Mouse (Mus musculus): ENCODE data around the gene Atf5.

Atf5 gene

DNA sequence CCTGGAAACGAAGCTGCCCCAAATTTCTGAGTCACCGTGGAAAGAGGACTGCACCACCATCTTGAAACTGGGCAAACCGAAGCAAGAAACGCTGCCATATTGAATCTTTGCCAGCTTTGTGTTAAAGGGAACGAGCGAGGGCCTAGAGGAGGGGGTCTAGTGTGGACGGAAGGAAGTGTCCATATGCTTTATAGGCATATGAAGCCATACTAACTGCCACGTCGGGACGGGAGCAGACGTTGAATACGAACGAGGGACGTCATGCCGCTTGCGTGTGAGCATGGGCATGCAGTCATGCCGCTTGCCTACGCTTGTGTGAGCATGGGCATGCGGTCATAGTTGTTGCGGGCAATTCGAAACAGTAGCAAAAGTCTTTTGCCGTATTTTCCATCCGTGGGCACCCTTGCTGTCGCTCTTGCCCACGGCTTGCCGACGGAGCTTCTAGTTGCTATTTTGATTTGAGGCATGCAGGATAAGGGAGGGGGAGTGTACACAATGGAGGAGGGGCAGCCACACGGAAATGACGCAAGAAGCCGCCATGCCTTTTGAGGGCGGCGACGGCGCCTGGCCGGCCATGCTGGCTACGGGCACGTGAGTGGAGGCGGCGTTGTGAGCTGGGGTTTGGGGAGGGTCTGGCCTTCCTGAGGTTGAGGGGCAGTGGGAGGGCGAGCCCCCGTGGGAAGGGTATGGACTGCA lies 33.1 kb upstream of the Atf5 start:
- DNase-seq: peak; percentile 90

DNA sequence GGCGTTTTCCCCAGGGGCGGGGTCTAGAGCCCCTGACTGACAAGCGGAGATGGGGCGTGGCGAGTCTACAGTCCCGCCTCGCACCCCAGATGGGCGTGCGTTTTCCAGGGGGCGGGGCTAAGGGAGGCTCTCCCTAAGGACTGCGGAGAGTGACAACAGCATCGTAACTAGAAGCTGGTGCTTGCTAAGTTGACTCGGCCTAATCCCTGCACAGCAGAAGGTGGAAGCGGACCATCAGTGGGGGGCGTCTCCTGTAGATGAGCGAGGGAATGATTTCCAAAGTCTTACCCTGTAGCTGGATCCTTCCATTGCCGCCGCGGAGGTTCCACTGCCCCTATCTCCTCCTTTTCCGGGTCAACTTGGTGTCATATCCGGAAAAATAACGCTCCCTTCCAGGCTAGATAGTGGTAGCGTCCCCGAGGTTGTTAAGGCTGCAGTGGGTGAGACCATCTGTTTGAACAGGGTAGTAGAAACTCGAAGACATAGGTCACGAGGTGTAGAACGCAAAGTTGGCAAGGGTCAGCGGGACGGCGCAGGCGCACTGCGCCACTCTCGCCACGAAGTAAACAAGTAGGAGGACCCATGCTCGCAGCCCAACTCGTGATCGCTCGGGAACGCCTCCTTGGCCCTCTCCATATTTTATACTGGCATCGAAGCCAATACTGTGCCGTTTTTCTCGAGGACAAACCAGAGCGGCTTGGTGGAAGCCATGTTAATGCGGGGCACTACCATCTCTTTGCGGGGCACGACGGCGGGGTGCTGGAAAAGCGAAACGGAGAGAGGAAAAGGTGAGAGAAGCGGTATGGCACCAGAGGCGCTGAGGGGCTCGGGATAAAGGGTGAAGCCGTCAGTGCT lies 32.3 kb upstream of the Atf5 start, which contains the start of the genes Akt1s1 and Tbc1d17:
Gene Akt1s1 (plus strand): TSS at position 431 of the 855 bp plus-strand sequence.
Gene Tbc1d17 (minus strand): TSS at position 519 of the 855 bp plus-strand sequence.
- peak; percentile 98 for DNase-seq

DNA sequence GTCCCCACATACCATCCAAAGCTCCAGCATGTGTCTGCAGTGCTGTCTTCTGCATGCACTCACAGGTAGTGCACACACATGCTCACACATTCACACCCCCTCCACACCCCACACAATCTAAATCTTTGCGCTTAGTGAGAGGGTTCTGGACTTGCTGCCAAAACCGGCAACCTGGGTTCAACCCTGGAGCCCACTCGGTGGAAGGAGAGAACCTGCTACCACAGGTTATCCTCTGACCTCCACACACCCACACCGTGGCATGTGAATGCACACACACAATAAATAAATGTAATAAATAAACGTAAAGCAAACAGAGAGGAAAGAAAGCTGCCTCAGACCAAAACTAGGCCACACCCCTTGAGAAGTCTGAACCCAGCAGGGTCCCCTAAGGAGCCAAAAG lies 31.3 kb upstream of the Atf5 start:
- DNase-seq: no peak

DNA sequence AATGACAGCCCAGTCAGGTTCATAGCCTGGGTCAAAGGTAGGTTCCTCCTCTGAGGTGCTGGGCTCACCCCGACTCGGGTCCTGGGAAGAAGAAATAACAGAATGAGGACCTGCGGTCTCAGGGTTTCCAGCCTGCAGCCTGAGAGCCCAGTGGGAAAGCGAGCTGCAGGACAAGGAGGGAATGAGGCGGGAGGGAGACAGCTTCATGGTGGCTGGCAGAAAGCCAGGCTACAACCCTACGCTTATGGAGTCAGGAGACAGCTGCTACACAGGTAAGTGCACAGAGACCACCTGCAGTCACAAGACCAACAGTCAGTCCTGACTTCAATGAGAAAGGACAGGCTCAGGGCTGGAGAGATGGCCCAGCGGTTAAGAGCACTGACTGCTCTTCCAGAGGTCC lies 30.3 kb upstream of the Atf5 start:
- DNase-seq: no peak

DNA sequence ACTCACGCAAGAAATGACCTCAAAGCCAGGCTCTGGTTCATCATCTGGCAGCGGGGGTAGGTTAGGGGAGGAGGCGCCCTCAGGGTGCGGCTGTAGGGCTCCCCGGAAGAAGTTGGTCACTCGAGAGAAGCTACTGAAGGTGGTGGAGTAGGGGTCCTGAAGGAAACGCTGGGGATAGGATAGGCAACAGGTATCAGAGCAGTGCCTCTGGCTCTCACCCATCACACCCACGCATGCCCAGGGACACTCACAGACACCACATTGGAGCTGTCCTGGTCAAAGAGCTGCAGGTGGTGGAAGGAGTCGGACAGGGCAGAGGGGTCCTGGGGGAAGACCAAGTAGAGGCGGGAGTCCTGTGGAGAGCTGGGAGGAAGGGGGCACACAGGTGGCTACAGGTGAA lies 28.5 kb upstream of the Atf5 start:
- DNase-seq: no peak

DNA sequence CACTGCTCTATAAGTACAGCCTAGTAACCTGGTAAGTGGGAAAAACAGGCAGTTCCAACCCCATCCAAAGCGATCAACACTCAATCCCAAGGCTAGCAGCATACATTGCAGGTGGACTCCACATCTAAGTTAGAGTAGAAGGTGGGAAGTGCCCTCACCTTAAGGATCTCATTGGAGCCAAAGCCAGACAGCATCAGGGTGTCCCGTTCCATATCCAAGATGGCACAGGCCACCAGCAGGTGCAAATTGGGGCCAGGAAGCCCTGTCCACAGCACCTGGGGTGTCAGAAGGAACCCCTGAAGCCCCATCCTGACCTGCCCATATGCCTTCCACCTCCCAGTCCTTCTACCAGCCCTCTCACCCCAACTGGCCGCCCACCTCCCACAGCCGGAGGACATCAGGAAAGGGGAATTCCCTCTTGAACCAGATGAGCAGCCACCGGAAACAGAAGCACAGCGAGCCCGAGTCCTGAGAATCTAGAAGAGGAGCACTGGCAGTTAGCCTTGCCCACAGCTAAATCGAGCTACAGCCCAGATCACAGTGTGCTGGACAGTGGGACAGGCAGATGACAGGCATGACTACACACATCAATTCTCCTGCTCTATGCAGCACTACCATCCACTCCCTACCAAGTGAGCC lies 25.5 kb upstream of the Atf5 start:
- DNase-seq: no peak

DNA sequence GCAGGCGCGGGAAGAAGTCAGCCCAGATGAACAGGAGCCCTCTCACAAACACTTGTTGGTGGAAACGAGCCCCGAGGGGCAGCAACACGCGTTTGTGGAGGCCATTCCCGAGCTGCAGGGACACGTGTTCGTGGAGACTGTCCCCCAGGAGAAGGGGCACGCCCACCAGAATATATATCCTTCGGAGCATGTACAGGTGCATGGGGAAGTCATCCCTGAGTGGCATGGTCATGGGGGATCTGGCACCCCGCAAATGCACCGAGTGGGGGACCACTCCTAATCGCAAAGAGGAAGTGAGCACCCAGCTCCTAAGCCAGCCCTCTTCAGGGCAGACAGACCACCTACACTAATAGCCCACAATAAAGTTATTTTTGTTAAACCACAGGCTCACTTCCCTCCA lies 24.0 kb upstream of the Atf5 start:
- DNase-seq: no peak

DNA sequence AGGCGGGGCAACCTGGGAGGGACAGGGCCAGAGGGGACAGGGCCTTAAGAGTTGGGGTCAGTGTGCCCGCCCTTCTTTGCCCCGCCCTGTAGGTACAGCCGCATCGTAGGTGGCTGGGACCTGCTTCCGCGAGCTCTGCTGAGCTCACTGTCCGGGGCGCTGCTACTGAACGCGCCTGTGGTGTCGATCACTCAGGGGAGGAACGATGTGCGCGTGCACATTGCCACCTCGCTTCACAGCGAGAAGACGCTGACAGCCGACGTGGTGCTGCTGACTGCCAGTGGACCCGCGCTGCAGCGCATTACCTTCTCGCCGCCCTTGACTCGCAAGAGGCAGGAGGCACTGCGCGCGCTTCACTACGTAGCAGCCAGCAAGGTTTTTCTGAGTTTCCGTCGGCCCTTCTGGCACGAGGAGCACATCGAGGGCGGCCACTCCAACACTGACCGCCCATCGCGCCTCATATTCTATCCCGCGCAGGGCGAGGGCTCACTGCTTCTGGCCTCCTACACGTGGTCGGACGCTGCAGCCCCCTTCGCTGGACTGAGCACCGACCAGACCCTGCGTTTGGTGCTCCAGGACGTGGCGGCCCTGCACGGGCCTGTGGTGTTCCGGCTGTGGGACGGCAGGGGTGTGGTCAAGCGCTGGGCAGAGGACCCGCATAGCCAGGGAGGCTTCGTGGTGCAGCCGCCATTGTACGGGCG lies 23.2 kb upstream of the Atf5 start:
- DNase-seq: peak; percentile 72

DNA sequence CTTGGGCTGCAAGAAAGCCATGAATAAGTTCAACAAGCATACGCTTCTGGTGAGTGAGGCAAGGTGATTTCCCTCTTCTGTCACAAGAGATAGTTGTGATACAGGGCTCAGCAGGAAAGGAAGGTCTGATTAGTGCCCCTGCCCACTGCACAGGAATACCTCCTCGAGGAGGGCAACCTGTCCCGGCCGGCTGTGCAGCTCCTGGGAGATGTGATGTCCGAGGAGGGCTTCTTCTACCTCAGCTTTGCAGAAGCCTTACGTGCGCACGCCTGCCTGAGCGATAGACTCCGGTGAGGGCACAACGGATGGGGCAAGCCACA lies 22.7 kb upstream of the Atf5 start:
- no peak for DNase-seq

DNA sequence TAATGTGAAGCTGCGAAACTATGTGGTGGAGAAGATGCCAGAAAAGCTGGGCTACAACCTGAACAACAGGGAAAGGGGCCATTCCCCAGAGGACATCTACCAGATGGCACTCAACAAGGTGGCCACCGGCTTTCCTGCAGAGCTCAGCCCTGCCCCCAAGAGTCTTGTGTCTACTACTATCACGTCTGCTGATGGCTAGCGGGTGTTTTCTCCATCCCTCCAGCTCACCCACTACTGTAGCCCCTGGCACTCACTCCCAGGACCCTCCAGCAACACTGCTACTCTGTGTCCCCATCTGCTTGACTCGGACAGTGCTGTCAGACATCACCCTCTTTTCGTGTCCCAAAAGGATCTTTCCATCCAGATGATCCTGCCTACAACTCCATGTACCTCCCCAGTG lies 21.6 kb upstream of the Atf5 start:
- DNase-seq: no peak

DNA sequence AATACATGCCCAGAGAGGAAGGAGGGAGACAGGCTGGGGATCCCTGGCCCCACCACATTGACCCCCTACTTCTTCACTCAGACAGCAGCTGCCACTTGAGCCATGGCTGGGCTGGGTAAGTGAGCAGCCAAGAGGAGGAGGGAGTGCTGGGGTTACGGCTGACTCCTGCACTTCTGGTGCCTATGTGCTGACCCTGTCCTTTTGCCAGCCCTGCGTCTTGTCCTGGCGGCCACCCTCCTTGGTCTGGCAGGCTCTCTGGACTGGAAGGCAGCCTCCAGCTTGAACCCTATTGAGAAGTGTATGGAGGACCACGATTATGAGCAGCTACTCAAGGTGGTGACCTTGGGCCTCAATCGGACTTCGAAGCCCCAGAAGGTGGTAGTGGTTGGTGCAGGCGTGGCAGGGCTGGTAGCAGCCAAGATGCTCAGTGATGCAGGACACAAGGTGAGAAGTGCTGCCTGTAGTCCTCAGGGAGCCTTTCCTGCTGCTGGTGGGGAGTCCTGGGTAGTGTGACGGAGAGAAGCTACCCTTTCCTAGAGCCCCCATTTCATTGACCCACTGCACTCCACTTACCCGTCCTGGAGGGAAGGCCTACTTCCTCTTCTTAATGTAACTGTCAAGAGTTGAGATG lies 20.1 kb upstream of the Atf5 start:
- no peak for DNase-seq

DNA sequence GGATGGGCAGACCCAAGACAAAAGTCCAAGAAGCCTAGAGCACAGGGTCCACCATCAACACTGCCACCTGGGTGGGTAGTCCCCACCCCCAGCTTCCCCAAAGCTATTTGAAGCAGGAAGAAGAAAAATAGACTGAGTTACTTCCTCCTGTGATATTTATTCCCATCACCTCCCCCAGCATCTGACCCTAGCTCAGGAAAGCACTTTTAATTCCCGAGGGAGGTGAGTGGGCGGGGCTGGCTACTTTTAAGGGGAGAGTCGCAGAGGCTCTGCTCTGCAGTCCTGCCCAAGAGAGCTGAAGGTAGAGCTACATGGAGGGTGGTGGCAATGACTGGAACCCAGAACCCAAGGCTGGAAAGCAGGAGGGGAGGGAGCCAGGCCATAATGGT lies 19.6 kb upstream of the Atf5 start:
- no peak for DNase-seq

DNA sequence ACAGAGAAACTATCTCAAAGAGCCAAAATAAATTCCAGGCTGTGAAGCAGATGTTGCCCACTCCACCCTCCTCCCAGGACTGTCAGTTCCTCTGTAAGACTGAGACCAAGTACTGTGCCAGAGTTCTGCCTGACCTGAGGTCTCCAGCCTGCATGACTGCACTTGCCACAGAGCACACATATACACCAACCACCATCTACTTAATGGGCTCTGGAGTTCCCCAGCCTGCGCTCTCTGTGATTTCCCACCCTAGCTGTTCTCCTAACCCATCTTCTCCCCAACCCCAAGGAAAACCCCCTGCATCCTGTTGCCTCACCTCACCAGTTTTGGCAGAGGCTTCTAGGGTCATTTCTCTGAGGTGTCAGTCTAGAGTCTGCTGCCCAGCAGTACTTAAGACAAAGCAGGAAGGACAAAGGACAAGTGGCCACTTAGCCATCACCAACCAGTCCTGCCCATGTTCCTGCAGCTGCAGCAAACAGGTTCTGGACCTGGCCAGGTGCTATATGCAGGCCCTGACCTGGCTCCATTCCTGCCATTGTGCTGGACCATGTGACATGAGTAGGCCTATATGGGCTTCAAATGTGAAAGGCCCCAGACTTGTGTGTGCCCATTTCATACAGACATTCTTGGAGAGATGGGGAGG lies 19.0 kb upstream of the Atf5 start:
- no peak for DNase-seq

DNA sequence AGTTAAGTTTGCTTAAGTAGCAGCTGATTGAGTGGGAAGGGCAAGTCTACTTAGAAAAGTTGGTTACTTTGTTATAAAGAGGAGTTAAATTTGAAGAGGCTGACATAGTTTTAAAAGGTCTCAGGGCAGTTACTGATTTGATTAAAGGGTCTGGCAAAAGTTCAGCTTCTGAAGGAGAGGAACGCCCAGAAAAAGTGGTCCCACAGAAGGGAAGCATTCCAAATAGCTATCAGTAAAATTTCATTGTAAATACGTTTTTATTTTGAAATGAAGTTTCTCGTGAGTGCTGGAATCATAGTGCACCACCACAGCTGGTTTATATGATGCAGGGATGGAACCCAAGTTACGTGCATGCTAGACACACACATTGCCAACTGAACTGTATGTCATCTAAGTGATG lies 16.3 kb upstream of the Atf5 start:
- DNase-seq: no peak

DNA sequence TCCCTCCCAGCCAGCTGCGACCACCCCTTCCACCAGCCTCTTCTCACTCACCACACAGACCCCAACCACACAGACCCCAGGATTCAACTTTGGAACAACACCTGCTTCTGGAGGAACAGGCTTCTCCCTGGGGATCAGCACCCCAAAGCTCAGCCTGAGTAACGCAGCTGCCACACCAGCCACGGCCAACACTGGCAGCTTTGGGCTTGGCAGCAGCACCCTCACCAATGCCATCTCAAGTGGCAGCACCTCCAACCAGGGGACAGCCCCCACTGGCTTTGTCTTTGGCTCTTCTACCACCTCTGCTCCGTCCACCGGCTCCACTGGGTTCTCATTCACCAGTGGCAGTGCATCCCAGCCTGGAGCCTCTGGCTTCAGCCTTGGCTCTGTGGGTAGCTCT lies 12.2 kb upstream of the Atf5 start:
- no peak for DNase-seq

DNA sequence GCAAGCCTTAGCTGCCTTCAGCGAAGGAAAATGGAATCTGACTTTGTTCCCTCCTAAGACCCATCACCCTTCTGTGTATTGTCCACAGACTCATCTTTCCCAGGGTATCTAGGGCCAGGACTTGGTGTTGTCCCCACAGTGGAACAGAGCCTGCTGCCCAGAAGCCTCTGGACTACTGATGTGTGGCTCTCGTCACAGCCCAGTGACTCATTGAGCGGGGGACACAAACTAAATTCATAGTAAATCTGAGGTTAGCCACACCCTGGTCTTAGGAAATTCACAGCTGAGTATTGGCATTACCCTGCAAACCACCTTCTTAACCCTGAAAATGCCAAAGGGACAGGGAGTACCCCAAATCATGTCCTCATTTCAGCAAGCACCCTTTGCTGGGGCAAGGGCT lies 10.3 kb upstream of the Atf5 start:
- no peak for DNase-seq

DNA sequence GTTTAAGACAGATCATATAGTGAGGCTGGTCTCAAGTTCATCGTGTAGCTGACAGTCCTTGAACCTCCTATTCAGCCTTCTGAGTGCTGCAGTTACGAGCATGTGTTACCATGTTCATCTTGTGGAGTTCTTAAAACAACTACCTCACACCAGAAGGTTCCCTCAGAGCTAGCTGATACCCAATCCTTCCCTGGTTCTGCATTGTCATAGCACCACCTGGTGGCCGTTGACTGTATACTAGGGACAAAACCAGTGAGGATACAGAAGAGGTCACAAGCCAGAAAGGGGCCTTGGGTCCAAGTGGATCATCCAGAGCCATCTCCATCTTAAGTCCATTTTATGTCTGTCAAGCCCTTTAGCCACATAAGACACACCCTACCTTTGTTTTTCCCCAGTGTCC lies 8.4 kb upstream of the Atf5 start:
- peak; percentile 93 for DNase-seq

DNA sequence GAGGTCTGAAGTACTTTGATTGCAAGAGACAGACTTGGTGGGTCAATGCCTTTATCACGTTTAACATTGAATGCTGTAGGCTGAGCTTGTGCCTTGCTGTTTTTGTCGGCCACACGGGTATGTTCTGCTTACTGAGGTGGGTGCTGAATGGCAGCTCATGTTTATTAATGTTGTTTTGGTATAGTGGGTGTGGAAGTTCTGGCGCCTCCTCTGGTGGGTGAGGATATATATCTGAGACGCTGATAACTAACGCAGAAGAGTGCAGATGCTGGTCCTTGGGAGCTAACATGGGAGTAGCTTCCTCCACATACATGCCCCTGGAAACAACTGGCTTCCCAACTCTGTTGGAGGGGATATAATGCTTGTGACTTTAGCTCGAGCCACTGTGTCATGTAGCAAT lies 7.0 kb upstream of the Atf5 start:
- DNase-seq: peak; percentile 56

DNA sequence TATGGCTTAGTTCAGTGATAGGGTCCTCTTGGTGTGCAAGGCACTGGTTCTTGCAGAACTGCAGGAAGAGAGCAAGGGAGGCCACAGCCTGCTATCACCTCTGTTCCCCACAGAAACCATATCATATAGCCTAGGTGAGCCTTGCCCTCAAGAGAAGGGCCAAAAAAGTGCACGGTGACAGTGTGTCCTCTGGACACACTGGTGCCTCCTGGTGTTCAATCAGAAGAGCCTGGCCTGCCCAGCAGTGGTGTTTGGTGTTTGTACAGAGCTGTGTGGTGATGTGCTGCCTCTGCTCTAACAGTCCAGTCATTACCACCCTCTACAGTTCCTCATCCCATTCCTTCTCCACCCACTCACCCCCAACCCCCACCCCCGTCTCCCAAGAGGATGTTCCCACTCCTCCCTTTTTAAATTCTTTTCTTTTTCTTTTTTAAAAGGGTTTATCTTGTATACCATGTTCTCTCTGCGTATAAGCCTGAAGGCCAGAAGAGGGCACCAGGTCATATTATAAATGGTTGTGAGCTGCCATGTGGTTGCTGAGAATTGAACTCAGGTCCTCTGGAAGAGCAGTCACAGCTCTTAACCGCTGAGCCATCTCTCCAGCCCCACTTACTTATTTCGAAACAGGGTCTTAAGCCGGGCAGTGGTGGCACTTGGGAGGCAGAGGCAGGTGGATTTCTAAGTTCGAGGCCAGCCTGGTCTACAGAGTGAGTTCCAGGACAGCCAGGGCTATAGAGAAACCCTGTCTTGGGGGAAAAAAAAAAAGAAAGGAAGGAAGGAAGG lies 5.4 kb upstream of the Atf5 start:
- peak; percentile 13 for DNase-seq

DNA sequence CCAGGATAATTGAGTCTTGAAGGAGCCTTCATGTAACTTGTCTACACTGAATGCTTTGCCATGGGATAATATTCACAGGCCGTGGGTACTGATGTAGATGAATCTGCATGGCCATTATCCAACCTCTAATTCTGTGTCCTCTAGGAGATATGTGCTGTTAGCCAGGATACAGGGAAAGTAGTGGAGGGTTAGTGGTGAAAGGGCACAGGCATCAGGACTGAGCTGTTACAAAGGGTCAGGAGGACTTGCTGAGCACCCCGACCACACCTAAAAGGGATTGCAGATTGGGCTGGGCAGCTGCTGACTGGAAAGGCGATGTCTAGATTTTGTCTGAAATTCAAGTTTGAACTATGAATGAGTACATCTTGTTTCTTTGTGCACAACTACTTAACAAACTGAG lies 4.1 kb upstream of the Atf5 start:
- peak; percentile 3 for DNase-seq

DNA sequence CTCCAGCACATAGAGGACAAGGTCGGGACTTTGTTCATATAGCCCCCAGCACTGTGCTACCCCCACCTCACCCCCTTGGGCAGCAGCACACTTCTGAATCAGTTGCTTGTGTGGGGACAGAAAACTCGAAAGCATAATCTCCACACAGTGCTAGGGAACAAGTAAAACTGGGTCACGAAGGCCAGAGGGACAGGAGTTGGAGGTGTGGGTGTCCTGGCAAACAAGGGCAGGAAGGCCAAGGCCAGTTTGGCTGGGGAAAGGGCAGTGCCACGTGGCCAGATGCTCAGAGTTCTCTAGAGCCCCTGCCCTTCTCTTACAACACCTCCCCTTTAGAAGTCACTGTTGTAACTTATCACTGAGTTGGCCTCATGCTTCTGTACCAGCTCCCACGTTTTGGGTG lies 3.4 kb upstream of the Atf5 start:
- peak; percentile 5 for DNase-seq

DNA sequence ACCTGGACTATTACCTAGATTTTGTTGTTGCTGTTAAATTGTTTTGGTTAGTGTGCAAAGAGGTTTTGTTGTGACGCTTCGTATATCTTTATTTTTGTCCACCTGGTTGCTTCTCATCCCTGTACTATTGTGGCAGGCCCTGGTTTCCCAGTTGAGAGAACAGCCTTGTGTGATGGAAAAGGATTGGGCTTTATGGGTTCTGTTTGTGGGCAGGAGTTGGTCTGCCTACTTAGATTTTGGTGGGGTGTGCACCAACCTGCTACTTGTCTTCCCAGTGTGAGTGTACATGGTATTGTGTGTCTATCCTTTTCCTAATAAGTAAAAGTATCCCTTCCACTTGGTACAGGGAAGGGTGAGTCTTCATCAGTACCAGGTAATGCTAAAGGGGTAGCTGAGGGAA lies 2.9 kb upstream of the Atf5 start:
- peak; percentile 2 for DNase-seq

All from thymus, postnatal 4 days (tissue).